Mouse (Mus musculus) colon, adult 2 months (tissue): ENCODE results near the gene Abi3. TPM values are rescaled to one million over a fixed set of nuclear protein-coding genes. Genes with fewer than 3 reads are reported as not detected.

ENCODE experiments used
- polyA plus RNA-seq: library from polyadenylated mRNA; depleted of rRNA; stranded (reverse); fragments of >200 nt; gene quantifications from 2 replicates; pipeline ENCODE4 v1.2.3, GENCODE M21; 2012; rRNA removed

Abi3 gene
- polyA plus RNA-seq: 34.4 and 42.0 TPM in 2 replicates

GRCm38 (mm10) chr11:95842074-95842681 is at the start of gene Abi3:
TSS of gene Abi3 (minus strand) at chr11:95842476.

GRCm38 (mm10) chr11:95837059-95837458 is 5.2 kb downstream of the Abi3 start, which contains the start of gene Gngt2:
TSS of gene Gngt2 (plus strand) at chr11:95837216.

GRCm38 (mm10) chr11:95824071-95824876 is 18.0 kb downstream of the Abi3 start, which contains the start of gene Phospho1:
TSS of gene Phospho1 (plus strand) at chr11:95824499.

Other genes with a start within 250 kb of the Abi3 start
- gene Phb, start 175.5 kb downstream of the Abi3 start, polyA plus RNA-seq: 67.1 and 70.8 TPM in 2 replicates
- 18.1 and 19.4 TPM in 2 replicates for gene Zfp652, start 129.8 kb downstream of the Abi3 start, polyA plus RNA-seq
- gene B130006D01Rik, start 118.9 kb downstream of the Abi3 start, polyA plus RNA-seq: not detected in 2 replicates
- gene Phospho1, start 18.0 kb downstream of the Abi3 start, polyA plus RNA-seq: 80.3 and 114 TPM in 2 replicates
- gene Gngt2, start 5.3 kb downstream of the Abi3 start, polyA plus RNA-seq: 2.2 and 2.9 TPM in 2 replicates
- gene B4galnt2, start 72.4 kb upstream of the Abi3 start, polyA plus RNA-seq: 87.6 and 130 TPM in 2 replicates
- 0.21 and 0.81 TPM in 2 replicates for gene Igf2bp1, start 163.5 kb upstream of the Abi3 start, polyA plus RNA-seq
- not detected in 2 replicates for gene Gip, start 182.1 kb upstream of the Abi3 start, polyA plus RNA-seq
- 28.8 and 29.8 TPM in 2 replicates for gene Snf8, start 192.4 kb upstream of the Abi3 start, polyA plus RNA-seq
- 28.7 and 38.5 TPM in 2 replicates for gene Ube2z, start 222.9 kb upstream of the Abi3 start, polyA plus RNA-seq
- gene Atp5g1, start 233.2 kb upstream of the Abi3 start, polyA plus RNA-seq: 979 and 1,333 TPM in 2 replicates